ENCODE assay signal across 8 mouse cellular contexts in genomic region chr15:82015392-82016100, GRCm38 (mm10). TPM values are rescaled to one million over a fixed set of nuclear protein-coding genes. Genes with fewer than 3 reads are reported as not detected.
DNase-seq lines count a peak whose midpoint lies in the region; ATAC-seq and TF ChIP-seq lines count a peak whose summit lies in the region.
"Had no signal": no experiment of that assay in that cellular context is flagged by ENCODE, and none has a peak within 500 bp of the region (broad histone marks: within the 10 kb centered on the region; RNA-seq: fewer than 3 reads in every experiment).

No protein-coding gene starts in this region.

- DNase-seq in ES-E14 (ENCODE audit: low read depth, low spot score), result no peak
- peak; percentile 61 for DNase-seq in adrenal gland, postnatal 14 days
- DNase-seq in heart, postnatal 14 days, result peak; percentile 23 to 33
- peak; percentile 29 to 43 for DNase-seq in layer of hippocampus, postnatal 10 days (ENCODE audit: low spot score in 2 of 2)
- peak; percentile 32 for DNase-seq in lung, postnatal 14 days
- peak; percentile 39 to 41 for DNase-seq in right cerebral cortex, adult 2 months (ENCODE audit: low spot score in 2 of 2)

- H3K9me3 ChIP-seq in ES-E14 (ENCODE audit: control insufficient read depth, insufficient read depth, low read depth, low read length), result no peaks in the 10 kb centered on the region
- no peaks in the 10 kb centered on the region for H3K9me3 ChIP-seq in embryonic facial prominence, embryonic 15.5 days (replicated peaks)

- under 1% methylated on average over 39 of the region's 39 CpGs for WGBS in embryonic facial prominence, embryonic 15.5 days

- intact Hi-C loops in heart, postnatal 14 days (cut with DNase I), result no loop called here

- peak overlapping the region; percentile 81 for H3K4me2 ChIP-seq in embryonic facial prominence, embryonic 15.5 days (replicated peaks)

- in situ Hi-C loops in ES-E14 (cut with MboI; ENCODE audit: low sequenced_read_pairs in 2 of 2, unreplicated experiment in 2 of 2), result no loop called here

- peak overlapping the region; percentile 84 for H3K9ac ChIP-seq in ES-E14 (ENCODE audit: insufficient read depth, low read depth, low read length, poor library complexity, severe bottlenecking)
- peak overlapping the region; percentile 62 for H3K9ac ChIP-seq in embryonic facial prominence, embryonic 15.5 days

- no peak overlapping the region for H3K27ac ChIP-seq in ES-E14 (ENCODE audit: insufficient read depth, low read depth, low read length, poor library complexity, severe bottlenecking)
- H3K27ac ChIP-seq in embryonic facial prominence, embryonic 15.5 days (replicated peaks), result peak overlapping the region; percentile 74

- no peak; the same call in 1 of the 2 replicates for ATAC-seq in embryonic facial prominence, embryonic 15.5 days (ENCODE audit: insufficient number of reproducible peaks, low FRiP score, low TSS enrichment, low read depth)

- no peaks in the 10 kb centered on the region for H3K27me3 ChIP-seq in embryonic facial prominence, embryonic 15.5 days

- peak overlapping the region; percentile 84 to 90 for H3K4me3 ChIP-seq in ES-E14 (ENCODE audit: insufficient read depth in 1 of 2, low read depth in 1 of 2, low read length in 2 of 2, poor library complexity in 1 of 2, severe bottlenecking in 1 of 2)
- peak overlapping the region; percentile 82 for H3K4me3 ChIP-seq in embryonic facial prominence, embryonic 15.5 days (replicated peaks)

- no peaks in the 10 kb centered on the region; a peak in 2 of 4 replicates for H3K4me1 ChIP-seq in ES-E14 (ENCODE audit: control insufficient read depth in 2 of 2, insufficient read depth in 2 of 2, low read length in 2 of 2, poor library complexity in 1 of 2)
- H3K4me1 ChIP-seq in embryonic facial prominence, embryonic 15.5 days, result peaks cover 21% of the 10 kb centered on the region

- peaks cover 6% of the 10 kb centered on the region for H3K36me3 ChIP-seq in ES-E14 (ENCODE audit: control insufficient read depth, insufficient read depth, low read length, poor library complexity, severe bottlenecking)
- peaks cover 4% of the 10 kb centered on the region; the same call in 1 of the 2 replicates for H3K36me3 ChIP-seq in embryonic facial prominence, embryonic 15.5 days

TF ChIP-seq in ES-E14, 5 proteins besides CTCF, POLR2A, EP300 and RAD21:
- TF ChIP-seq HCFC1 (IDR thresholded peaks at IDR 0.05; ENCODE audit: borderline replicate concordance, insufficient read depth, low read length) (no peak), CHD2 (IDR thresholded peaks at IDR 0.05; ENCODE audit: low read depth, low read length) (no peak), MAFK (IDR thresholded peaks at IDR 0.05; ENCODE audit: insufficient read depth, low read depth, low read length) (no peak), ZNF384 (IDR thresholded peaks at IDR 0.05; ENCODE audit: low read depth, low read length) (no peak), ZC3H11A (IDR thresholded peaks at IDR 0.05; ENCODE audit: borderline replicate concordance, low read depth, low read length) (no peak)

RNA-seq across cellular contexts. Expression of gene Desi1, which starts 18.1 kb away (rescaled TPM):
- 8.8 and 15.9 TPM in 2 replicates for total RNA-seq in ES-E14 (2012; rRNA removed)
- 68.4 and 74.8 TPM in 2 replicates for total RNA-seq in adrenal gland, postnatal 14 days (2021)
- 29.3 and 29.8 TPM in 2 replicates for polyA plus RNA-seq in embryonic facial prominence, embryonic 15.5 days (2015; fragmentation: Nextera tagmentation; extraction: Ambion mirVana)
- 10 to 100 TPM; 22.6 to 27.9 TPM for total RNA-seq in heart, postnatal 14 days (2021)
- 10 to 100 TPM; 86.3 to 99.3 TPM for total RNA-seq in layer of hippocampus, postnatal 10 days (2021)

RNA-seq across cellular contexts. Expression of gene Xrcc6, which starts 27.9 kb away (rescaled TPM):
- 69.1 and 84.6 TPM in 2 replicates for total RNA-seq in ES-E14 (2012; rRNA removed)
- total RNA-seq in adrenal gland, postnatal 14 days (2021), result 120 and 140 TPM in 2 replicates
- 75.5 and 82.1 TPM in 2 replicates for polyA plus RNA-seq in embryonic facial prominence, embryonic 15.5 days (2015; fragmentation: Nextera tagmentation; extraction: Ambion mirVana)
- 10 to 100 TPM; 20.4 to 27.0 TPM for total RNA-seq in heart, postnatal 14 days (2021)
- 10 to 100 TPM; 25.5 to 36.2 TPM for total RNA-seq in layer of hippocampus, postnatal 10 days (2021)

RNA-seq across cellular contexts. Expression of gene Snu13, which starts 31.9 kb away (rescaled TPM):
- total RNA-seq in ES-E14 (2012; rRNA removed), result 212 and 293 TPM in 2 replicates
- total RNA-seq in adrenal gland, postnatal 14 days (2021), result 79.0 and 82.3 TPM in 2 replicates
- 246 and 260 TPM in 2 replicates for polyA plus RNA-seq in embryonic facial prominence, embryonic 15.5 days (2015; fragmentation: Nextera tagmentation; extraction: Ambion mirVana)
- 10 to 100 TPM; 48.6 to 53.8 TPM for total RNA-seq in heart, postnatal 14 days (2021)
- total RNA-seq in layer of hippocampus, postnatal 10 days (2021), result 100 to 1,000 TPM in 1 of 2 experiments, 10 to 100 TPM in 1; 97.5 to 108 TPM

RNA-seq across cellular contexts. Expression of gene 1700029P11Rik, which starts 35.2 kb away (rescaled TPM):
- 29.9 and 41.1 TPM in 2 replicates for total RNA-seq in ES-E14 (2012; rRNA removed)
- not detected in 2 replicates for total RNA-seq in adrenal gland, postnatal 14 days (2021)
- polyA plus RNA-seq in embryonic facial prominence, embryonic 15.5 days (2015; fragmentation: Nextera tagmentation; extraction: Ambion mirVana), result not detected in 2 replicates
- total RNA-seq in heart, postnatal 14 days (2021), result not detected
- not detected for total RNA-seq in layer of hippocampus, postnatal 10 days (2021)
- total RNA-seq: layer of hippocampus, adult 18-20 months had no signal

RNA-seq across cellular contexts. Expression of gene 4930407I10Rik, which starts 43.4 kb away (rescaled TPM):
- total RNA-seq in ES-E14 (2012; rRNA removed), result not detected in 2 replicates
- total RNA-seq in adrenal gland, postnatal 14 days (2021), result not detected in 2 replicates
- not detected in 2 replicates for polyA plus RNA-seq in embryonic facial prominence, embryonic 15.5 days (2015; fragmentation: Nextera tagmentation; extraction: Ambion mirVana)
- not detected for total RNA-seq in heart, postnatal 14 days (2021)
- not detected for total RNA-seq in layer of hippocampus, postnatal 10 days (2021)
- total RNA-seq: layer of hippocampus, adult 18-20 months had no signal
